Mouse (Mus musculus) G1E-ER4 (cell line): ENCODE measurements at regions not wholly inside any gene's neighbourhood (a gene's known extent, or its start where the extent isn't known, plus 50 kb on each side); places are given as distances from the start of the nearest gene placed in this dataset.

Source experiments
- GATA1 ChIP-seq: IDR thresholded peaks from one replicate; pipeline ENCODE4 v1.8.0; 2012; ENCODE audit warnings: low read length, inconsistent platforms

DNA sequence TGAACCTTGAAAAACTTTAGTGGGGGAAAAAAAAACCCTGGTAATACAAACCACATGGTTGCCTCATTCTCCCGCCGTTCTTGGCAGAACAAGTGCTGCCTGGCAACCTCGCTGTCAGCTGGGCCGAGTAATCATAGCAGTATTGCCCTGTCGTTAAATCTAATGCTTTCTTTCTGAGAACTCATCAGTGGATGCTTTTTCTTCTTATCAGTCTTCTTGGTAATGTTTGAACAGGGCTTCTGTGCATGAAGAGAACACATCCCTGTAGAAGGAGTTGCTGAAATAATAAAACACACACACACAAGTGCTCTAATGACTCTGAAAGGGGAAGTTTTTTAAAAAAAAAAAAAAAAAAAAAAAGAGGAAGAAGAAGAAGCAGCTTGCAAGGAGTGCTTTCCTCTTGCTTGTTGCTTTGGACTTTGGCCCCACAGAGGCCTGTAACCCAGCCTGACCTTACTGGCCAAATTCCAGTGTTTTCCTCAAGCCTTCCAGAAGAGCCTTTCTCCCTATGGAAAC lies 200.9 kb upstream of the Cited2 start:
- no peak for TF ChIP-seq GATA1

DNA sequence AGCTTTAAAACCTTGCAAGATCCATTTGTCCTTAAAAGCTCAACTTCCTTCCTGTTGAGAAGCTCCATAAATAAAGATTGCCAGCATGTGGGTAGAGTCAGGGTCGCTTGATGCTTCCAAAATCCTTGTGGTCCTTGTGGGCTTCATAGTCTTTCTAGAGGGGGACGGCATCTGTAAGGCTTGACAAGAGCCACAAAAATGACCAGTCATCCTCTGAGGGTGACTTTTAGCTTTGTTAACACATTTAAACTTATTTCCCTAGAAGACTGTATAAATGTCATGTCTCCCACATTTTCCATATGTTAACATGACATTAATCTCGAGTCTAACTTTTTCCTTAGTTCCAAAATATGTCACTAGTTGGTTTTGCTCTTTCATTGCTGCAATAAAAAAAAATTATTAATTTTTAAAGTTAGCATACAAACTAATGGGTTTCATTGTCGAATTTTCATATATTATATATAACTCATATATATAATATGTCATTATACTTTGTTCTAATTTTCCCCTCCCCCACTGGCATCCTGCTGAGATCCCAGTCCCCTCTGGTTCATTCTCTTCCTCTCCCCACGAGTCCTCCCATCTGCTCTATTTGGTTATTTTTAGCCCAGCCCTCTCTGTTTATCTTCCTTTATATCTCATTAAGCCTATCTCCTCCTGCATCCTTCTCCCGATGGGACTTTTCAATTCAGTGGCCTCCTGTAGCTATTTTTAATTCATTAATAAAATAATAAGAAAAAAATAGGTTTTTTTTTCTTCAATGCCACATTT lies 199.3 kb upstream of the Cited2 start:
- no peak for TF ChIP-seq GATA1

DNA sequence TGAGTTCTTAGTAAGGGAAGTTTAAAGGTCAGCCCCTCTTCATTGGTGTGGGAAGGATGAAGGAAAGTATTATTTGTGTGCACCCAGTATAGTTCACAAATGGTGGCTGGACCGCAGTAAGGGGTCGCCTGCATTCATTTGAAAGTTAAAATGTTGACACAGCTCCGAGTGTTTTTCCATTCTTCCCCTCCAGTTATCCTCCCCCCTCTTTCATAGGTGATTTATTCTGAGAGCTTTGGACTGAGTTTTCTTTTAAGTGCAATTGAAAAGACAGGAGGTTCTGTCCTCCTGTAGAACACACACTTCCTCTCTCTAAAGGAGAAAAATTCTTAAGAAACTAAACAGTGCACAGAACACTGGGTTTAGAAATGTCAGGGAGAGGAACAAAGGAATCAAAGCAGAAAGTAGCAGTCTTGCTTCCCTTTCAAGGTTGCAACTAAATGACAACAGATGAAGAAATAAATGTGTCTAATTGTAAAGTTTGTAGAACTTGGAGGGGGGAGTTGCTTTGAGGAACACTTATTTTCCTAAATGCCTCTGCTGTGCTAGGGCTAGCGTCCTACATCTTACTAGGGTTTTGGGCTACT lies 195.8 kb upstream of the Cited2 start:
- no peak for TF ChIP-seq GATA1

DNA sequence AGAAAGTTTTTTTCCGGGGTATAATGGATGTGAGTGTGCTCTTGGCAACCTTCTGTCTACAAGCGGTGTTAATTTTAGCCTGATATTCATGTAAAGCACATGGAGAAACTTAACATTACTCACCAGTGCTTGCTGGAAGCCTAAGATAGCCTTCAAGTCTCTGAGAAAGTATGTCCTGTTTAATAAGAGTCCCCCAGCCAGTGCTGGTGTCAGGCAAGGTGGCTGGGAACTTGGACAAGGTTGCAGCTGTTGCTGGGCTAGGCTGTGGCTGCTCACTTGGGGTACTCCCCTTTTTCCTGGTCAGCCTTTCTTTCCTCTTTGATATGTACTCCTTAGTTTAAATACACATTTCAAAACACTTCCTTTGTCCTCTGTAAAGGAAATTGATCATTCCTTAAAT lies 194.9 kb upstream of the Cited2 start:
- TF ChIP-seq GATA1, result no peak

GRCm38 (mm10) chr10:17528846-17529245 lies 194.2 kb upstream of the Cited2 start:
- TF ChIP-seq GATA1, result no peak

GRCm38 (mm10) chr10:17529851-17530509 lies 193.0 kb upstream of the Cited2 start:
- no peak for TF ChIP-seq GATA1

DNA sequence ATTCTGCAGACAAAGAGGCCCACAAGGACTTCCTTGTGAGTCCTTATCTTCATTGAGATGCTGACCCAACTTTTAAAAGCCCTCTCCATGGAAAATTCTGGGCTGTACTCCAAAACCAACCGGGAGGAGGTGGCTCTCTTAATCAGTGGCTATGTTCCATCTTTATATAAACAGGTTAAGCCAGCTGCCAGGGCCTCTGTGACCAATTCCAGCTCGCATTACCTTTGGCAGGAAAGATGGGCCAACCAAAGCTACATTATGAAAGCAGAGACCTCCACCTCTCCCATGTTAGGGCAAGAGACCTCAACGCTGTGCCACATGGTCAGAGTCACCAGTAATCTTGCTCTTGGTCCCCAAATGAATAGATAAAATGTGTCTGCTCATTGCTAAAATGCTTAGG lies 192.0 kb upstream of the Cited2 start:
- no peak for TF ChIP-seq GATA1

- TF ChIP-seq GATA1, result no peak
Observed at GRCm38 (mm10) chr10:17538944-17539533, 184.0 kb upstream of the Cited2 start.

- TF ChIP-seq GATA1, result no peak
Observed at GRCm38 (mm10) chr10:17540404-17541375, 182.3 kb upstream of the Cited2 start.

DNA sequence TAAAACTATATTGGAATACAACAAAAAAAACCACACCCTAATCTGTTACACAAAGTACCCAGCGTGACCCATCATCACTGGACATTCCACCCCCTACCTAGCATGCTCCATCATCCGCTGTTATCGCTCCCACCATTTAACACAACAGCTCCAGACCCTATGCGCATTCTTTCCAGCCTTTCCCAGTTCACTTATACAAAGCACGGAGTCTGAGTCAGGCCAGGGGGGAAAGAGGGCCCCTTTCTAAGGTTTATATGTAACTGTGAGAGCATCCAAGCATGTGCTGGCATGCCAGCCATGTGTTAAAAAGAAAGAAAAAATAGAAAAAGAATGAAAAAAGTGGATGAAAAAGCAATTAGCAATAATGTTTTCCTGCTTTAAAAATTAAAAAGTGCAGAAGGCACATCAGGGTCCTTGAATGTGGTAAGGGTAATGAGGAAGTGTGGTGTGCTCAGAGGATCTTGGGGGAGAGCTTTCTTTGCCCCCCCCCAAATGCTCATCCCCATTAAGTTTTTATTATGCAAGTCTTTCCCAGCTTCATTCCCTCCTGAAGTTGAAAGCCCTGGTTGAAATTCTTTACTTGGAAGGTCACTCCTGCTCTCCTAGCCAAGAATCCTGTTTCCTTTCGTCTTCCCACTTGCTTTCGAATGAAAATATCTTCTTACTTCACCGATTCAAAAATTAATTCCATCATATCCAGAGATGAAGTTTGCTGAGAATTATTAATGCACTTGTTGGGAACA lies 180.7 kb upstream of the Cited2 start:
- no peak for TF ChIP-seq GATA1

DNA sequence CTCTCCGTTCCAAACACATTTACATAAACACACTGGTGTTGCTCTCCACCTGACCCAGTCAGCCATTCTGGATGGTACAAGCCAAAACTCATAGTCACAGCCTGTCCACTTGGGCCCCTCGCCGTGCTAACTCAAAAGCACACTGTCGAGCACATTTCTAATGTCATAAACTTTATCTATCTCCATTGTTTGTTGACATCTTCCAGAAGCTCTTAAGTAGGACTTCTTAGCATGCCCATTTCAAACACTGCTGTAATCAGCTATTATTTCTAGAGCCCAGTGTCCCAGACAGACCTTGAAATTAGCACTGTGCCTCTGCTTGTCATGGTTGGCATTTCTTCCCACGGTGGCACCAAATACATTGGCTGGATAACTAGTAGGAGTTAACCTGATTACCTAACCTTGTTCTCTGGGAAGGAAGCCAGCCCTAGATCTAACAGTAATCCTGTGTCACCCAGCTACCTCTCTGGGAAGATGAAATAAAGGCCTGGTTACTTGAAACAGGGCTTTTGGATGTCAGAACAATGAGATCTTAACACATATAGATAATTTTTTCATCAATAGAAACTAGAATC lies 180.1 kb upstream of the Cited2 start:
- no peak for TF ChIP-seq GATA1

- TF ChIP-seq GATA1, result no peak
Observed at GRCm38 (mm10) chr10:17545291-17545690, 177.7 kb upstream of the Cited2 start.

GRCm38 (mm10) chr10:17547986-17548385 lies 175.0 kb upstream of the Cited2 start:
- no peak for TF ChIP-seq GATA1
